Mouse (Mus musculus) telencephalon, adult 2 months (tissue): ENCODE measurements around the gene Dchs2.
A peak's percentile ranks its signal among the peaks of the same experiment; 100 is the strongest.

Experiments
- DNase-seq: peaks from one replicate; pipeline ENCODE4 v3.0.0-alpha.2; 2011; ENCODE audit warnings: low read depth, low spot score

Gene Dchs2

GRCm38 (mm10) chr3:83148508-83148907 is 20.8 kb downstream of the Dchs2 start:
- no peak for DNase-seq

- DNase-seq = no peak
Measured at GRCm38 (mm10) chr3:83155600-83155999, 27.9 kb downstream of the Dchs2 start.

- no peak for DNase-seq
Measured at GRCm38 (mm10) chr3:83156165-83156564, 28.4 kb downstream of the Dchs2 start.

GRCm38 (mm10) chr3:83161542-83162231 is 33.9 kb downstream of the Dchs2 start:
- no peak for DNase-seq

- no peak for DNase-seq
Measured at GRCm38 (mm10) chr3:83163676-83164075, 35.9 kb downstream of the Dchs2 start.

GRCm38 (mm10) chr3:83185527-83185926 is 57.8 kb downstream of the Dchs2 start:
- no peak for DNase-seq

- no peak for DNase-seq
Measured at GRCm38 (mm10) chr3:83191271-83191670, 63.5 kb downstream of the Dchs2 start.

- no peak for DNase-seq
Measured at GRCm38 (mm10) chr3:83192401-83192800, 64.7 kb downstream of the Dchs2 start.

- DNase-seq = no peak
Measured at GRCm38 (mm10) chr3:83194911-83195310, 67.2 kb downstream of the Dchs2 start.

GRCm38 (mm10) chr3:83201286-83201980 is 73.7 kb downstream of the Dchs2 start:
- no peak for DNase-seq

GRCm38 (mm10) chr3:83205073-83205668 is 77.4 kb downstream of the Dchs2 start:
- DNase-seq = no peak

GRCm38 (mm10) chr3:83209646-83210045 is 81.9 kb downstream of the Dchs2 start:
- DNase-seq = no peak

- DNase-seq = no peak
Measured at GRCm38 (mm10) chr3:83210210-83210609, 82.5 kb downstream of the Dchs2 start.

- no peak for DNase-seq
Measured at GRCm38 (mm10) chr3:83211939-83212338, 84.2 kb downstream of the Dchs2 start.

- peak; percentile 55 for DNase-seq
Measured at GRCm38 (mm10) chr3:83212578-83212977, 84.8 kb downstream of the Dchs2 start.

- DNase-seq = no peak
Measured at GRCm38 (mm10) chr3:83218059-83218458, 90.3 kb downstream of the Dchs2 start.

- peak; percentile 67 for DNase-seq
Measured at GRCm38 (mm10) chr3:83220101-83220500, 92.4 kb downstream of the Dchs2 start.

GRCm38 (mm10) chr3:83222125-83222524 is 94.4 kb downstream of the Dchs2 start:
- DNase-seq = peak; percentile 45

GRCm38 (mm10) chr3:83228383-83228782 is 100.6 kb downstream of the Dchs2 start:
- no peak for DNase-seq

- no peak for DNase-seq
Measured at GRCm38 (mm10) chr3:83230326-83230725, 102.6 kb downstream of the Dchs2 start.

- no peak for DNase-seq
Measured at GRCm38 (mm10) chr3:83234457-83234856, 106.7 kb downstream of the Dchs2 start.

GRCm38 (mm10) chr3:83235061-83235460 is 107.3 kb downstream of the Dchs2 start:
- no peak for DNase-seq

GRCm38 (mm10) chr3:83246536-83246935 is 118.8 kb downstream of the Dchs2 start:
- no peak for DNase-seq
